Mouse (Mus musculus): ENCODE measurements around the gene Entpd7. TPM values are rescaled to one million over a fixed set of nuclear protein-coding genes. Genes with fewer than 3 reads are reported as not detected.

Entpd7 gene
- polyA plus RNA-seq, 1 experiment from 2014 or later: 9.1 TPM

DNA sequence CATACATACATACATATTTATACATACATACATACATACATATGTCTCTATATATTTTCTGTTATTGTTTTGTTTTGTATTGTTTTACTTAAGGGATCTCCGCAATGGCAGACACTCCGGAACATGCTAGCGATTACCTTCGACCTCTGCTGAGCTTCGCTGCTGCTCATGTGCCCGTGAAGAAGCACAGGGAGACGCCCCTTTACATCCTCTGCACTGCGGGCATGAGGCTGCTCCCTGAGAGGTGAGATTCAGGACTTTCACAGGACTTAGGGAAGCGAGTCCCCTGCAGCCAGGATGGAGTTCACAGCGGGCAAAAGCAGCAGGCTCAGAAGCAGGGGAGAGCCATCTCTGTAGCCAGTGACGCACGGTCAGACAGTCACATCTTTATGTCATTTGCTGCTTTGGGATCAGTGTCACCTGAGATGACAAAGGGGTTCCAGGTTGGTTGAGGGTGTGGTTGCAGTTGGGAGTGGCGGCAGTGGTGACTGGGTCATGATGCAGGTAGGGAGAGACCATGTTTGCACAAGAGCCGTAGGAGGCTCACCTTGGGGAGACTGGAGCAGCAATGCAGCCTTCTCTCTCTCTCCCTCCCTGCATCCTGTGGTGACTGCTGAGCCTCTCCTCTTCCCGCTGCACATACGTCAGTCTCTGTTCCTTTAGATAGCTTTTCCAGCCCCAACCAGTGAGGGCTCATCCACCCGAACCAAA is 15.5 kb downstream of the Entpd7 start:
- no peaks in the 10 kb centered on the region for H3K4me1 ChIP-seq (ENCODE audit: control insufficient read depth, insufficient read depth, low read length)
- ATAC-seq (replicated peaks; ENCODE audit: insufficient number of reproducible peaks, low FRiP score, low TSS enrichment): no peak
- peaks cover 7% of the 10 kb centered on the region for H3K27me3 ChIP-seq (ENCODE audit: control insufficient read depth, insufficient read depth, low read length)
- no peak overlapping the region for H3K27ac ChIP-seq (ENCODE audit: low read depth, low read length)
- H3K9me3 ChIP-seq (replicated peaks; ENCODE audit: control insufficient read depth, low read length): no peaks in the 10 kb centered on the region
- H3K4me2 ChIP-seq: no peak overlapping the region
- H3K4me3 ChIP-seq (ENCODE audit: low read depth, low read length): no peak overlapping the region
- peaks cover 17% of the 10 kb centered on the region for H3K36me3 ChIP-seq (ENCODE audit: control insufficient read depth, insufficient read depth, low read length)
- 85% methylated on average over 17 of the region's 17 CpGs for WGBS (ENCODE audit: insufficient replicate concordance)
- H3K9ac ChIP-seq (ENCODE audit: low read depth, low read length): no peak overlapping the region

DNA sequence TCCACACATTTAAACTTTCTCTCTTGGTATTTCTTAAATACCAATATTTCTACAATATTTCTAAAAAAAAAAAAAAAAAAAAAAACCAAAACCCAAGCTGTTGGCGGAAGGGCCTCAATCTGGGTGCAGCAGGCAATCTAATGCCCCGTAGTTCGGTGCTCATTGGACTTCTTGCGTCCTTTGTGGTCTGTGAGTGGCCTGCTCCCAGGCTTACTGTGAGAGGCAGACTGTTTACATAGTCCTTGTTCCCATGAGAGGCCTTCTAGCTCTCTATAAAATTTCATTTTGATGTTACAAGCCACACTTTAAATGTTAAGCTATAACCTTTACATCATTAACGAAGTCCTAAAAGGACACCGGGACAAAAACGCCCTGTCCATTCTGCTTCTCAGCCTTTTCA is 18.7 kb downstream of the Entpd7 start:
- no peak overlapping the region for H3K9ac ChIP-seq (ENCODE audit: low read depth, low read length)
- H3K4me3 ChIP-seq (ENCODE audit: low read depth, low read length): no peak overlapping the region
- no peak overlapping the region for H3K27ac ChIP-seq (ENCODE audit: low read depth, low read length)
- peaks cover 18% of the 10 kb centered on the region for H3K27me3 ChIP-seq (ENCODE audit: control insufficient read depth, insufficient read depth, low read length)
- WGBS (ENCODE audit: insufficient replicate concordance): 88% methylated on average over 7 of the region's 7 CpGs
- H3K36me3 ChIP-seq (ENCODE audit: control insufficient read depth, insufficient read depth, low read length): peaks cover 15% of the 10 kb centered on the region
- no peak for ATAC-seq (replicated peaks; ENCODE audit: insufficient number of reproducible peaks, low FRiP score, low TSS enrichment)
- no peak overlapping the region for H3K4me2 ChIP-seq
- H3K4me1 ChIP-seq (ENCODE audit: control insufficient read depth, insufficient read depth, low read length): no peaks in the 10 kb centered on the region
- H3K9me3 ChIP-seq (replicated peaks; ENCODE audit: control insufficient read depth, low read length): no peaks in the 10 kb centered on the region

- H3K4me2 ChIP-seq: no peak overlapping the region
- no peak overlapping the region for H3K9ac ChIP-seq (ENCODE audit: low read depth, low read length)
- H3K27ac ChIP-seq (ENCODE audit: low read depth, low read length): no peak overlapping the region
- ATAC-seq (replicated peaks; ENCODE audit: insufficient number of reproducible peaks, low FRiP score, low TSS enrichment): no peak
- H3K36me3 ChIP-seq (ENCODE audit: control insufficient read depth, insufficient read depth, low read length): peaks cover 15% of the 10 kb centered on the region
- WGBS (ENCODE audit: insufficient replicate concordance): 86% methylated on average over 8 of the region's 8 CpGs
- H3K4me3 ChIP-seq (ENCODE audit: low read depth, low read length): no peak overlapping the region
- H3K27me3 ChIP-seq (ENCODE audit: control insufficient read depth, insufficient read depth, low read length): peaks cover 21% of the 10 kb centered on the region
- no peaks in the 10 kb centered on the region for H3K9me3 ChIP-seq (replicated peaks; ENCODE audit: control insufficient read depth, low read length)
- H3K4me1 ChIP-seq (ENCODE audit: control insufficient read depth, insufficient read depth, low read length): no peaks in the 10 kb centered on the region
These were observed 19.8 kb downstream of the Entpd7 start for GRCm38 (mm10) chr19:43709317-43709716.

- 54% methylated on average over 22 of the region's 22 CpGs for WGBS (ENCODE audit: insufficient replicate concordance)
- peaks cover 24% of the 10 kb centered on the region for H3K27me3 ChIP-seq (ENCODE audit: control insufficient read depth, insufficient read depth, low read length)
- peaks cover 4% of the 10 kb centered on the region; the same call in 1 of the 2 replicates for H3K36me3 ChIP-seq (ENCODE audit: control insufficient read depth, insufficient read depth, low read length)
These were observed 21.9 kb downstream of the Entpd7 start for GRCm38 (mm10) chr19:43711159-43711916.

GRCm38 (mm10) chr19:43711971-43712370 is 22.5 kb downstream of the Entpd7 start:
- no peaks in the 10 kb centered on the region for H3K9me3 ChIP-seq (replicated peaks; ENCODE audit: control insufficient read depth, low read length)
- peaks cover 4% of the 10 kb centered on the region; the same call in 1 of the 2 replicates for H3K36me3 ChIP-seq (ENCODE audit: control insufficient read depth, insufficient read depth, low read length)
- no peak overlapping the region for H3K4me2 ChIP-seq
- H3K9ac ChIP-seq (ENCODE audit: low read depth, low read length): no peak overlapping the region
- no peak for ATAC-seq (replicated peaks; ENCODE audit: insufficient number of reproducible peaks, low FRiP score, low TSS enrichment)
- no peaks in the 10 kb centered on the region for H3K4me1 ChIP-seq (ENCODE audit: control insufficient read depth, insufficient read depth, low read length)
- peaks cover 24% of the 10 kb centered on the region for H3K27me3 ChIP-seq (ENCODE audit: control insufficient read depth, insufficient read depth, low read length)
- H3K4me3 ChIP-seq (ENCODE audit: low read depth, low read length): no peak overlapping the region
- H3K27ac ChIP-seq (ENCODE audit: low read depth, low read length): no peak overlapping the region
- WGBS (ENCODE audit: insufficient replicate concordance): 78% methylated on average over 5 of the region's 5 CpGs

More at GRCm38 (mm10) chr19:43711159-43711916, 21.9 kb downstream of the Entpd7 start:
- no peak overlapping the region for H3K27ac ChIP-seq (ENCODE audit: low read depth, low read length)
- H3K4me2 ChIP-seq: no peak overlapping the region
- no peaks in the 10 kb centered on the region for H3K9me3 ChIP-seq (replicated peaks; ENCODE audit: control insufficient read depth, low read length)
- H3K4me1 ChIP-seq (ENCODE audit: control insufficient read depth, insufficient read depth, low read length): no peaks in the 10 kb centered on the region
- no peak overlapping the region for H3K9ac ChIP-seq (ENCODE audit: low read depth, low read length)
- no peak for ATAC-seq (replicated peaks; ENCODE audit: insufficient number of reproducible peaks, low FRiP score, low TSS enrichment)
- no peak overlapping the region for H3K4me3 ChIP-seq (ENCODE audit: low read depth, low read length)

- Histone ChIP-seq H3K4me2 (no peak overlapping the region), H3K27ac (ENCODE audit: low read depth, low read length) (no peak overlapping the region), H3K9me3 (replicated peaks; ENCODE audit: control insufficient read depth, low read length) (no peaks in the 10 kb centered on the region), H3K9ac (ENCODE audit: low read depth, low read length) (no peak overlapping the region), H3K27me3 (ENCODE audit: control insufficient read depth, insufficient read depth, low read length) (peaks cover 32% of the 10 kb centered on the region), H3K4me1 (ENCODE audit: control insufficient read depth, insufficient read depth, low read length) (no peaks in the 10 kb centered on the region), H3K4me3 (ENCODE audit: low read depth, low read length) (no peak overlapping the region), H3K36me3 (ENCODE audit: control insufficient read depth, insufficient read depth, low read length) (peaks cover 3% of the 10 kb centered on the region; the same call in 1 of the 2 replicates)
- 84% methylated on average over 11 of the region's 11 CpGs for WGBS (ENCODE audit: insufficient replicate concordance)
- ATAC-seq (replicated peaks; ENCODE audit: insufficient number of reproducible peaks, low FRiP score, low TSS enrichment): no peak
These were observed 30.6 kb downstream of the Entpd7 start for GRCm38 (mm10) chr19:43720061-43720460.

DNA sequence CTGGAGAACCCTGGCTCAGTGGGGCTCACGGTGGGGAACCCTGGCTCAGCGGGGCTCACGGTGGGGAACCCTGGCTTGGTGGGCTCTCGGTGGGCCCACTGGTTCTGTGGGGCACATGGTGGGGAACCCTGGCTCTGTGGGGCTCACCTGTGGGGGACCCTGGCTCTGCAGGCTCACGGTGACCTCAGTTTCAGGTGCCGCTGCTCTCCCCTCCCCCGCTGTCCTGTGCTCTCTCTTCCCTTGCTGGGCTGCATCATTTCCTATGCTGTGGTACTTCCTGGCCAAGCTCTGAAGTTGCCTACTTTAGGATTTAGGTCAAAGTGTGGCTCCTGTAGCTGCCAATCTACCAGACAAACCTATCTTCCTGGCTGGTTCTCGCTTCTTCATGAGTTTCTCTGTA is 33.4 kb downstream of the Entpd7 start:
- Histone ChIP-seq H3K4me2 (no peak overlapping the region), H3K27me3 (ENCODE audit: control insufficient read depth, insufficient read depth, low read length) (peaks cover 37% of the 10 kb centered on the region), H3K4me3 (ENCODE audit: low read depth, low read length) (no peak overlapping the region), H3K4me1 (ENCODE audit: control insufficient read depth, insufficient read depth, low read length) (no peaks in the 10 kb centered on the region), H3K27ac (ENCODE audit: low read depth, low read length) (no peak overlapping the region), H3K9me3 (replicated peaks; ENCODE audit: control insufficient read depth, low read length) (no peaks in the 10 kb centered on the region), H3K9ac (ENCODE audit: low read depth, low read length) (no peak overlapping the region), H3K36me3 (ENCODE audit: control insufficient read depth, insufficient read depth, low read length) (peaks cover 14% of the 10 kb centered on the region)
- ATAC-seq (replicated peaks; ENCODE audit: insufficient number of reproducible peaks, low FRiP score, low TSS enrichment): no peak
- WGBS (ENCODE audit: insufficient replicate concordance): 68% methylated on average over 8 of the region's 8 CpGs

DNA sequence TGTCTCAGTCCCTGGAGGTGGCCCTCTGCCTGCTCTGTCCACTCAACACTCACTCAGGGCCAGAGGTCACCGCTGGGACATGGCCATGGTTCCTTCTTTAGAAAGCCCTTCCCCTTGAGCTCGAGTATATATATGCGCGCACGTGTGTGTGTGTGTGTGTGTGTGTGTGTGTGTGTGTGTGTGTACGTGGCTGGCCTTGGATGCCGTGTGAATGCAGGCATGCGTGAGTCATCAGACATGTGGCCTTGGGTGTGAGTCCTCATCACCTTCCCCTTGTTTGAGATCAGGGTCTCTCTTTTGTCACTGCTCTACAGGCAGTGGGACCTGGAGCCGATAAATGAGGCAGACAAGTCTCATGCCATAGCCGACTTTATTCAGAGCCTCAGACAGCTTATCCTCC is 34.0 kb downstream of the Entpd7 start:
- H3K4me1 ChIP-seq (ENCODE audit: control insufficient read depth, insufficient read depth, low read length): no peaks in the 10 kb centered on the region
- peaks cover 14% of the 10 kb centered on the region for H3K36me3 ChIP-seq (ENCODE audit: control insufficient read depth, insufficient read depth, low read length)
- H3K4me3 ChIP-seq (ENCODE audit: low read depth, low read length): no peak overlapping the region
- peaks cover 33% of the 10 kb centered on the region for H3K27me3 ChIP-seq (ENCODE audit: control insufficient read depth, insufficient read depth, low read length)
- WGBS (ENCODE audit: insufficient replicate concordance): 77% methylated on average over 10 of the region's 10 CpGs
- H3K9me3 ChIP-seq (replicated peaks; ENCODE audit: control insufficient read depth, low read length): no peaks in the 10 kb centered on the region
- H3K9ac ChIP-seq (ENCODE audit: low read depth, low read length): no peak overlapping the region
- no peak overlapping the region for H3K27ac ChIP-seq (ENCODE audit: low read depth, low read length)
- ATAC-seq (replicated peaks; ENCODE audit: insufficient number of reproducible peaks, low FRiP score, low TSS enrichment): 0 out of 2 replicates have a peak, but pooled peaks have one; percentile 31
- no peak overlapping the region for H3K4me2 ChIP-seq

Data from heart, embryonic 11.5 days (tissue).